In the genomic region with DNA sequence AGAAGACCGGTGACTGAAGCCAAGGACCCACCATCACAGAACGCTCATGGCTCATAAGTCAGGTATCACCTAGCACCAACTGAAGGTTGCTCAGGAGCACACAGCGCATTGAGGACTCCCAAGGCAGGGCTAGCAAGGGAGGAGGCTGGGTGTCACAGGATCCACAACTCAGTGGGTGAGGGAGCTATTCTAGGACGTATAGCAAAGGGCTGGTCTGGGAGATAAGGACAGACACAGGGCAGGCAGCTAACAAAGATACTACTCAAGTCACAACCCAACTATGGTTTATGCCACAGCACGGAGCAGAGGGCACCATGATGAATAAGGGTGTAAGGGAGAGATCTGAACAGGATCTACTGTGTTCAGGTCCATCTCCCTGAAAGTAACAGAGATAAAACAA, we compare ENCODE assay signal across 15 mouse cellular contexts. TPM values are rescaled to one million over a fixed set of nuclear protein-coding genes. Genes with fewer than 3 reads are reported as not detected.
A peak's percentile ranks its signal among the peaks of the same experiment; 100 is the strongest.
DNase-seq lines count a peak whose midpoint lies in the region; ATAC-seq and TF ChIP-seq lines count a peak whose summit lies in the region.
"Had no signal": no experiment of that assay in that cellular context is flagged by ENCODE, and none has a peak within 500 bp of the region (broad histone marks: within the 10 kb centered on the region; RNA-seq: fewer than 3 reads in every experiment).

No protein-coding gene starts in this region.

- H3K36me3 ChIP-seq in heart, embryonic 12.5 days: peaks cover 86% of the 10 kb centered on the region

- H3K4me3 ChIP-seq in heart, embryonic 12.5 days: no peak overlapping the region
- no peak overlapping the region for H3K4me3 ChIP-seq in bone marrow, adult 2 months (replicated peaks; ENCODE audit: control insufficient read depth, low read depth, low read length)

- peaks cover 4% of the 10 kb centered on the region for H3K4me1 ChIP-seq in heart, embryonic 12.5 days (replicated peaks)
- no peaks in the 10 kb centered on the region; the same call in 1 of the 2 replicates for H3K4me1 ChIP-seq in bone marrow, adult 2 months (ENCODE audit: control insufficient read depth, insufficient read depth, low read length)

- 71% methylated on average over 5 of the region's 5 CpGs for WGBS in heart, embryonic 12.5 days
- 66% methylated on average over 5 of the region's 5 CpGs for WGBS in bone marrow, adult 2 months

- peak overlapping the region; percentile 25; the same call in 1 of the 2 replicates for H3K27ac ChIP-seq in heart, embryonic 12.5 days (ENCODE audit: poor library complexity, severe bottlenecking)
- H3K27ac ChIP-seq in bone marrow, adult 2 months (ENCODE audit: control insufficient read depth, insufficient read depth, low read depth, low read length, poor library complexity): peak overlapping the region; percentile 53
- H3K27ac ChIP-seq: hindbrain, embryonic 14.5 days had no signal

- TF ChIP-seq CTCF in bone marrow, adult 2 months (IDR thresholded peaks at IDR 0.05; ENCODE audit: control insufficient read depth, insufficient read depth, low read length): no peak

- no peak overlapping the region for H3K4me2 ChIP-seq in heart, embryonic 12.5 days
- H3K4me2 ChIP-seq: hindbrain, embryonic 14.5 days had no signal

- H3K9me3 ChIP-seq in heart, embryonic 12.5 days (replicated peaks): no peaks in the 10 kb centered on the region

- TF ChIP-seq POLR2A in bone marrow, adult 2 months (IDR thresholded peaks at IDR 0.05; ENCODE audit: borderline replicate concordance, control insufficient read depth, low read depth, low read length): no peak

- H3K9ac ChIP-seq in heart, embryonic 12.5 days: no peak overlapping the region
- H3K9ac ChIP-seq: hindbrain, embryonic 14.5 days had no signal

- ATAC-seq in heart, embryonic 12.5 days (ENCODE audit: insufficient number of reproducible peaks, low FRiP score): peak; percentile 88
- peak; percentile 94 for ATAC-seq in megakaryocyte progenitor cell, adult 5-6 weeks (replicated peaks; ENCODE audit: poor library complexity)

- no peak for DNase-seq in heart, adult 8-10 months (ENCODE audit: low spot score)
- peak; percentile 82 for DNase-seq in liver
- DNase-seq in B cell, adult 2 months: no peak
- no peak for DNase-seq in gastrocnemius, postnatal 10 days
- DNase-seq: adrenal gland, adult 2 months; cerebellum, adult 9-10 months; heart, postnatal 14 days; kidney, adult 18-20 months; kidney, postnatal 25 days; lung, adult 18-20 months; thymus, postnatal 36 days had no signal

- H3K27me3 ChIP-seq in heart, embryonic 12.5 days (replicated peaks): no peaks in the 10 kb centered on the region

RNA-seq across cellular contexts. Expression of a gene that starts 5.2 kb away (rescaled TPM):
- polyA plus RNA-seq in heart, embryonic 12.5 days (2016; fragmentation: Nextera tagmentation; extraction: Ambion mirVana): 6.0 and 7.5 TPM in 2 replicates
- 1 to 10 TPM; 1.7 to 2.9 (median 2.5) TPM for total RNA-seq in heart, adult 8-10 months (2022)
- polyA plus RNA-seq in bone marrow, adult 2 months (2011; ENCODE audit: insufficient read depth, insufficient read length, low replicate concordance, missing spikeins): 11.7 and 15.1 TPM in 2 replicates
- 7.8 and 10.2 TPM in 2 replicates for total RNA-seq in megakaryocyte progenitor cell, adult 5-6 weeks (2015)
- 13.9 and 16.2 TPM in 2 replicates for total RNA-seq in megakaryocyte progenitor cell, adult 5-6 weeks (2017)
- total RNA-seq in gastrocnemius, postnatal 10 days (2021): 1 to 10 TPM; 2.5 to 4.0 TPM

RNA-seq across cellular contexts. Expression of a gene that starts 16.5 kb away (rescaled TPM):
- 2.0 and 2.6 TPM in 2 replicates for polyA plus RNA-seq in heart, embryonic 12.5 days (2016; fragmentation: Nextera tagmentation; extraction: Ambion mirVana)
- total RNA-seq in heart, adult 8-10 months (2022): 1 to 10 TPM in 2 of 4 experiments, under 1 TPM in 2; 0.66 to 1.5 (median 0.89) TPM
- polyA plus RNA-seq in bone marrow, adult 2 months (2011; ENCODE audit: insufficient read depth, insufficient read length, low replicate concordance, missing spikeins): 0.27 and 0.37 TPM in 2 replicates
- total RNA-seq in megakaryocyte progenitor cell, adult 5-6 weeks (2015): 0.15 TPM in 1 of 2 replicates, not detected in the other
- 0.12 and 0.30 TPM in 2 replicates for total RNA-seq in megakaryocyte progenitor cell, adult 5-6 weeks (2017)
- 1 to 10 TPM; 1.6 to 2.5 TPM for total RNA-seq in gastrocnemius, postnatal 10 days (2021)

RNA-seq across cellular contexts. Expression of a gene that starts 20.5 kb away (rescaled TPM):
- polyA plus RNA-seq in heart, embryonic 12.5 days (2016; fragmentation: Nextera tagmentation; extraction: Ambion mirVana): 5.1 and 5.3 TPM in 2 replicates
- total RNA-seq in heart, adult 8-10 months (2022): 10 to 100 TPM; 11.5 to 14.5 (median 12.6) TPM
- polyA plus RNA-seq in bone marrow, adult 2 months (2011; ENCODE audit: insufficient read depth, insufficient read length, low replicate concordance, missing spikeins): 4.2 and 10.6 TPM in 2 replicates
- total RNA-seq in megakaryocyte progenitor cell, adult 5-6 weeks (2015): 3.6 and 6.4 TPM in 2 replicates
- 6.4 and 6.6 TPM in 2 replicates for total RNA-seq in megakaryocyte progenitor cell, adult 5-6 weeks (2017)
- 1 to 10 TPM; 5.8 to 8.9 TPM for total RNA-seq in gastrocnemius, postnatal 10 days (2021)

RNA-seq across cellular contexts. Expression of a gene that starts 25.4 kb away (rescaled TPM):
- 49.4 and 55.8 TPM in 2 replicates for polyA plus RNA-seq in heart, embryonic 12.5 days (2016; fragmentation: Nextera tagmentation; extraction: Ambion mirVana)
- under 1 TPM; 0.22 to 0.66 (median 0.40) TPM for total RNA-seq in heart, adult 8-10 months (2022)
- polyA plus RNA-seq in bone marrow, adult 2 months (2011; ENCODE audit: insufficient read depth, insufficient read length, low replicate concordance, missing spikeins): 58.4 and 73.9 TPM in 2 replicates
- 21.2 and 22.7 TPM in 2 replicates for total RNA-seq in megakaryocyte progenitor cell, adult 5-6 weeks (2015)
- total RNA-seq in megakaryocyte progenitor cell, adult 5-6 weeks (2017): 27.4 and 40.3 TPM in 2 replicates
- 1 to 10 TPM; 5.0 to 8.2 TPM for total RNA-seq in gastrocnemius, postnatal 10 days (2021)

RNA-seq across cellular contexts. Expression of a gene that starts 56.3 kb away (rescaled TPM):
- 534 and 535 TPM in 2 replicates for polyA plus RNA-seq in heart, embryonic 12.5 days (2016; fragmentation: Nextera tagmentation; extraction: Ambion mirVana)
- total RNA-seq in heart, adult 8-10 months (2022): 100 to 1,000 TPM; 224 to 240 (median 231) TPM
- 159 and 256 TPM in 2 replicates for polyA plus RNA-seq in bone marrow, adult 2 months (2011; ENCODE audit: insufficient read depth, insufficient read length, low replicate concordance, missing spikeins)
- total RNA-seq in megakaryocyte progenitor cell, adult 5-6 weeks (2015): 405 and 437 TPM in 2 replicates
- 109 and 145 TPM in 2 replicates for total RNA-seq in megakaryocyte progenitor cell, adult 5-6 weeks (2017)
- total RNA-seq in gastrocnemius, postnatal 10 days (2021): 100 to 1,000 TPM; 180 to 191 TPM
